Mouse (Mus musculus): Measurements from ENCODE around the gene Slc2a3. TPM values are rescaled to one million over a fixed set of nuclear protein-coding genes. Genes with fewer than 3 reads are reported as not detected.

Slc2a3 gene
- polyA plus RNA-seq, 1 experiment from 2014 or later: 23.9 TPM

DNA sequence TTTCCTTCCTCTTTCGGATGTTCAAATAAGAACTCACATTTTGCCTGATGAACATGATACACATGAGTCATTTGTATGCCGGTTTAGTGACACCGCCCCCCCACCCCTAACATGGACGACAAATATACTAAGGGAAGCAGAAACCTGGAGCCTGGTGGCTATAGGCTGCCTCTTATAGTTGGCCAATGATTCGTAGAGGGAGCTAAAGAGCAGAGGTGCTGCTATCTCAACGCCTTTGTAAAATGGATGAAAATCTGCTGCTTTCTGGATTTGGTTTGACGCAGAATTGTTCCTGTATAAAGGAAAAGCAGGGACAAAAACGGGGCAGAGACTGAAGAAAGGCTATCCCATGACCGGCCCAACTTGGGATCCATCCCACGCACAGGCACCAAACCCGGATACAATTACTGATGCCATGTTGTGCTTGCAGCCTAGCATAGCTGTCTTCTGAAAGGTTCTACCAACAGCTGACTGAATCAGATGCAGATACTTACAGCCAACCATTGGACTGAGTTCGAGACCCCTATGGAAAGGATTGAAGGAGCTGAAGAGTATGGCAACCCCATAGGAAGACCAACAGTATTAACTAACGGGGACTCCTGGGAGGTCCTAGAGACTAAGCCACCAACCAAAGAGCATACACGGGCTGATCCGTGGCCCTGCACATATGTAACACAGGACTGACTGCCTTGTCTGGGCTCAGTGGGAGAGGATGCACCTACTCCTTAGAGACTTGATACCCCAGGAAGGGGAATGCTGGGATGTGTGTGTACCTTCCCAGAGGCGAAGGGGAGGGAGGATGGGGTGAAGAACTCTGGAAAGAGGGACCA lies 10.5 kb upstream of the Slc2a3 start:
- DNase-seq (ENCODE audit: low spot score): peak; percentile 89
- no peaks in the 10 kb centered on the region for H3K27me3 ChIP-seq (replicated peaks; ENCODE audit: control insufficient read depth, insufficient read depth, low read length)
- peak; percentile 38 for ATAC-seq (ENCODE audit: low read depth)
- H3K4me2 ChIP-seq (ENCODE audit: low read depth, low read length): peak overlapping the region; percentile 81
- 24% methylated on average over 16 of the region's 16 CpGs for WGBS
- H3K9me3 ChIP-seq (ENCODE audit: control insufficient read depth, low read length): no peaks in the 10 kb centered on the region
- peak overlapping the region; percentile 67 for H3K4me3 ChIP-seq (ENCODE audit: low read depth, low read length)
- peak overlapping the region; percentile 77 for H3K9ac ChIP-seq (ENCODE audit: low read depth, low read length)
- no peaks in the 10 kb centered on the region for H3K36me3 ChIP-seq (ENCODE audit: control insufficient read depth, insufficient read depth, low read length)
- 0 out of 2 replicates have a peak, but pooled peaks cover 4% of the 10 kb centered on the region for H3K4me1 ChIP-seq (ENCODE audit: control insufficient read depth, insufficient read depth, low read length)
- H3K27ac ChIP-seq (replicated peaks; ENCODE audit: low read depth, low read length): peak overlapping the region; percentile 100

GRCm38 (mm10) chr6:122811280-122811652 lies 9.8 kb upstream of the Slc2a3 start:
- ATAC-seq (ENCODE audit: low read depth): peak; percentile 95
- 1% methylated on average over 29 of the region's 38 CpGs for WGBS
- Histone ChIP-seq H3K27me3 (replicated peaks; ENCODE audit: control insufficient read depth, insufficient read depth, low read length) (no peaks in the 10 kb centered on the region), H3K27ac (replicated peaks; ENCODE audit: low read depth, low read length) (peak overlapping the region; percentile 100), H3K4me3 (ENCODE audit: low read depth, low read length) (peak overlapping the region; percentile 67), H3K4me1 (ENCODE audit: control insufficient read depth, insufficient read depth, low read length) (0 out of 2 replicates have a peak, but pooled peaks cover 4% of the 10 kb centered on the region), H3K4me2 (ENCODE audit: low read depth, low read length) (peak overlapping the region; percentile 81), H3K9me3 (ENCODE audit: control insufficient read depth, low read length) (no peaks in the 10 kb centered on the region), H3K36me3 (ENCODE audit: control insufficient read depth, insufficient read depth, low read length) (no peaks in the 10 kb centered on the region), H3K9ac (ENCODE audit: low read depth, low read length) (peak overlapping the region; percentile 77)
- peak; percentile 97 for DNase-seq (ENCODE audit: low spot score)

GRCm38 (mm10) chr6:122810615-122811279 lies 9.3 kb upstream of the Slc2a3 start:
- H3K27ac ChIP-seq (replicated peaks; ENCODE audit: low read depth, low read length): peak overlapping the region; percentile 100
- peak overlapping the region; percentile 81 for H3K4me2 ChIP-seq (ENCODE audit: low read depth, low read length)
- peak overlapping the region; percentile 67 for H3K4me3 ChIP-seq (ENCODE audit: low read depth, low read length)
- H3K36me3 ChIP-seq (ENCODE audit: control insufficient read depth, insufficient read depth, low read length): no peaks in the 10 kb centered on the region
- 0 out of 2 replicates have a peak, but pooled peaks cover 4% of the 10 kb centered on the region for H3K4me1 ChIP-seq (ENCODE audit: control insufficient read depth, insufficient read depth, low read length)
- peak; percentile 99 for ATAC-seq (ENCODE audit: low read depth)
- peak overlapping the region; percentile 77 for H3K9ac ChIP-seq (ENCODE audit: low read depth, low read length)
- WGBS: under 1% methylated on average over 27 of the region's 30 CpGs
- H3K9me3 ChIP-seq (ENCODE audit: control insufficient read depth, low read length): no peaks in the 10 kb centered on the region
- peak; percentile 99 for DNase-seq (ENCODE audit: low spot score)
- H3K27me3 ChIP-seq (replicated peaks; ENCODE audit: control insufficient read depth, insufficient read depth, low read length): no peaks in the 10 kb centered on the region

GRCm38 (mm10) chr6:122810022-122810614 lies 8.7 kb upstream of the Slc2a3 start:
- peak; percentile 27 for DNase-seq (ENCODE audit: low spot score)

GRCm38 (mm10) chr6:122804418-122804817 lies 3.0 kb upstream of the Slc2a3 start:
- WGBS: 37% methylated on average over 5 of the region's 5 CpGs
- Histone ChIP-seq H3K9me3 (ENCODE audit: control insufficient read depth, low read length) (no peaks in the 10 kb centered on the region), H3K4me1 (ENCODE audit: control insufficient read depth, insufficient read depth, low read length) (no peaks in the 10 kb centered on the region), H3K4me3 (ENCODE audit: low read depth, low read length) (no peak overlapping the region), H3K27ac (replicated peaks; ENCODE audit: low read depth, low read length) (no peak overlapping the region), H3K9ac (ENCODE audit: low read depth, low read length) (no peak overlapping the region), H3K36me3 (ENCODE audit: control insufficient read depth, insufficient read depth, low read length) (no peaks in the 10 kb centered on the region), H3K27me3 (replicated peaks; ENCODE audit: control insufficient read depth, insufficient read depth, low read length) (no peaks in the 10 kb centered on the region), H3K4me2 (ENCODE audit: low read depth, low read length) (no peak overlapping the region)
- ATAC-seq (ENCODE audit: low read depth): no peak
- DNase-seq (ENCODE audit: low spot score): peak; percentile 58

More at GRCm38 (mm10) chr6:122810022-122810614, 8.7 kb upstream of the Slc2a3 start:
- Histone ChIP-seq H3K4me1 (ENCODE audit: control insufficient read depth, insufficient read depth, low read length) (0 out of 2 replicates have a peak, but pooled peaks cover 4% of the 10 kb centered on the region), H3K27me3 (replicated peaks; ENCODE audit: control insufficient read depth, insufficient read depth, low read length) (no peaks in the 10 kb centered on the region), H3K27ac (replicated peaks; ENCODE audit: low read depth, low read length) (peak overlapping the region; percentile 100), H3K4me3 (ENCODE audit: low read depth, low read length) (peak overlapping the region; percentile 67), H3K4me2 (ENCODE audit: low read depth, low read length) (peak overlapping the region; percentile 81), H3K9ac (ENCODE audit: low read depth, low read length) (peak overlapping the region; percentile 67), H3K36me3 (ENCODE audit: control insufficient read depth, insufficient read depth, low read length) (no peaks in the 10 kb centered on the region), H3K9me3 (ENCODE audit: control insufficient read depth, low read length) (no peaks in the 10 kb centered on the region)
- WGBS: 0% methylated on average over 11 of the region's 11 CpGs
- ATAC-seq (ENCODE audit: low read depth): no peak

DNA sequence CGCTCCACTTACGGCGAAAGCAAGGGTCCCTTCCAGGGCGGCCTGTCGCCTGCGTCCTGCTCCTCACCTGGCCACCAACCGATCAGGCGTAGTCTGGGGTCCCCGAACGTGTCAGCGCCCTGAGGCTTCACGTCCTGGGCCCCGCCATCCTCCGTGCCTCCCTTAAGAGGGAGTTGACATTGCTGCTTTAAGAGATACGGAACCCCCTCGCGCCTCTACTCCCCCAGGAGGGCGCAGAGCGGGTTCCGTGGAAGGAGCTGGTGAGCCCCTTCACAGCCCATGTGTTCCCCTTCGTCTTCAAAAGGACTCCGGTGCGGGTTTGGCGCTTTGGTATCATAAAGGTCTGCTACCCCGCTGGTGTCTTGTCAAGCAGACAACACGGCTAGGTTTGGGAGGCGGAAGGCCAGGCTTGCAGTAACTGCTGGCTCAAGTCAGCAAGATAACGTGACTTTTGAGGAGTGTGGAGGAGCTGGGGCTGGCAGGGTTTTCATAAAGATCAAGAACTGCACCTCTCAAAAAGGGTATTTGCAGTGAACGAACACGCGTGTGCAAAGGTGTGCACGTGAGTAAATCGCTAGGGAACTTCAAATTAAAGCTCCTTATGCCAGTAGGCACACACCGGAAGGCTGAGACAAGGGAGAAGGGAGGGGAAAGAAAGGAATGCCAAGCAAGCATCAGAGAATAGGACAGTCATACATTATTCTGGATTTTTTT lies 518 bp upstream of the Slc2a3 start:
- Histone ChIP-seq H3K36me3 (ENCODE audit: control insufficient read depth, insufficient read depth, low read length) (no peaks in the 10 kb centered on the region), H3K4me1 (ENCODE audit: control insufficient read depth, insufficient read depth, low read length) (no peaks in the 10 kb centered on the region), H3K9ac (ENCODE audit: low read depth, low read length) (peak overlapping the region; percentile 74), H3K27ac (replicated peaks; ENCODE audit: low read depth, low read length) (no peak overlapping the region; the same call in 1 of the 2 replicates), H3K4me2 (ENCODE audit: low read depth, low read length) (peak overlapping the region; percentile 98), H3K4me3 (ENCODE audit: low read depth, low read length) (peak overlapping the region; percentile 54), H3K9me3 (ENCODE audit: control insufficient read depth, low read length) (no peaks in the 10 kb centered on the region), H3K27me3 (replicated peaks; ENCODE audit: control insufficient read depth, insufficient read depth, low read length) (no peaks in the 10 kb centered on the region)
- ATAC-seq (ENCODE audit: low read depth) (peak; percentile 48), DNase-seq (ENCODE audit: low spot score) (peak; percentile 43)
- WGBS: 2% methylated on average over 34 of the region's 34 CpGs

DNA sequence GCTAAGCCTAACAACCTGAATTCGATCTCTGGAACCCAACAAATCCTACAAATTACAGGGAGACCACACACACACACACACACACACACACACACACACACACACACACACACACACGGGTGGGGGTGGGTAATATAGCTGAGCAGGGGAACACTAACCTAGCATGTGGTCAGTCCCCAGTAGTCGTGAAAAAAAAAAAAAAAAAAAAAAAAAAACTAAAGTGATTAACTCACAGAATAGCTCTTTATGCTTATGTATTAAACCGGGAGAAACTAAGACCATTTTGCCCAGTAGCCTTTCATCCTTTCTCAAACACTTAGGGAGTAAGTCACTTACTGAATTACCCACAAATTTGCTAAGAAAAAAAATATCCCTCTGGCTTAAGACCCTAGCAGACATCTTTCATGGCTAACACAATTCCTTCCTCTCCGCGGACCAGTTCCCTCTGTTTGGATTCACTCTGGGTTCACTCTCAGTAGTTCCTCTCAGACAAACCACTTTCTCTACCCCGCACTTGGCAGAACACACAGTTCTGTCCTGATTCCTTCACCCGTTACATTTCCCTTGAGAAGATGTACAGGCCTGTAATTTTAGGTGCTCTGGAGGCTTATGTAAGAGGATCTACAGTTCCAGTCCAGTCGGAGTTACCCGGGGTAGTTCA lies 670 bp downstream of the Slc2a3 start:
- Histone ChIP-seq H3K27me3 (replicated peaks; ENCODE audit: control insufficient read depth, insufficient read depth, low read length) (no peaks in the 10 kb centered on the region), H3K4me2 (ENCODE audit: low read depth, low read length) (peak overlapping the region; percentile 98), H3K9ac (ENCODE audit: low read depth, low read length) (peak overlapping the region; percentile 74), H3K36me3 (ENCODE audit: control insufficient read depth, insufficient read depth, low read length) (no peaks in the 10 kb centered on the region), H3K4me3 (ENCODE audit: low read depth, low read length) (peak overlapping the region; percentile 54), H3K9me3 (ENCODE audit: control insufficient read depth, low read length) (no peaks in the 10 kb centered on the region), H3K4me1 (ENCODE audit: control insufficient read depth, insufficient read depth, low read length) (no peaks in the 10 kb centered on the region), H3K27ac (replicated peaks; ENCODE audit: low read depth, low read length) (no peak overlapping the region)
- DNase-seq (ENCODE audit: low spot score) (peak; percentile 14), ATAC-seq (ENCODE audit: low read depth) (no peak)
- WGBS: 41% methylated on average over 10 of the region's 10 CpGs
